Mouse (Mus musculus) midbrain, embryonic 12.5 days (tissue): Measurements from ENCODE around the gene Slc9a3r1. TPM values are rescaled to one million over a fixed set of nuclear protein-coding genes. Genes with fewer than 3 reads are reported as not detected.

Source experiments
- ATAC-seq: fragments of 200-750 bp; cut with Nextera tagmentation; 2 replicates; pipeline ENCODE4 v1.8.0; 2017; ENCODE audit warnings: low read depth, moderate TSS enrichment, moderate library complexity; ENCODE audit not compliant: low FRiP score
- H3K27ac ChIP-seq: fragments of 300-500 bp; sonication (generic); replicated peaks from 2 replicates; pipeline ENCODE4 v1.5.1; 2016; ENCODE audit warnings: mild to moderate bottlenecking
- H3K27me3 ChIP-seq: fragments of 300-500 bp; sonication (generic); 2 replicates; pipeline ENCODE4 v1.6.1; 2016; ENCODE audit warnings: mild to moderate bottlenecking
- H3K36me3 ChIP-seq: fragments of 300-500 bp; sonication (generic); 2 replicates; pipeline ENCODE4 v1.6.1; 2016
- H3K4me1 ChIP-seq: fragments of 300-500 bp; sonication (generic); 2 replicates; pipeline ENCODE4 v1.6.1; 2016
- H3K4me2 ChIP-seq: fragments of 300-500 bp; sonication (generic); replicated peaks from 2 replicates; pipeline ENCODE4 v1.6.1; 2016; ENCODE audit warnings: mild to moderate bottlenecking, moderate library complexity
- H3K4me3 ChIP-seq: fragments of 300-500 bp; sonication (generic); 2 replicates; pipeline ENCODE4 v1.5.1; 2016; ENCODE audit warnings: mild to moderate bottlenecking
- H3K9ac ChIP-seq: fragments of 300-500 bp; sonication (generic); replicated peaks from 2 replicates; pipeline ENCODE4 v1.6.1; 2016; ENCODE audit warnings: mild to moderate bottlenecking, moderate library complexity
- H3K9me3 ChIP-seq: fragments of 300-500 bp; sonication (generic); 2 replicates; pipeline ENCODE4 v1.6.1; 2016; ENCODE audit warnings: mild to moderate bottlenecking
- WGBS: fragments of 180-500 bp; shearing (Covaris S2); methylation state at CpG from one replicate; pipeline ENCODE4 v1.1.7; 2016; 5-methylcytosine and 5-hydroxymethylcytosine counted together
- polyA plus RNA-seq: library from polyadenylated mRNA; unstranded; fragments of >200 nt; fragmentation: Nextera tagmentation; extraction: Ambion mirVana; gene quantifications from 2 replicates; pipeline ENCODE4 v1.2.1, GENCODE M21; 2016

The Slc9a3r1 gene
- polyA plus RNA-seq, 1 experiment from 2014 or later, result 34.3 TPM

DNA sequence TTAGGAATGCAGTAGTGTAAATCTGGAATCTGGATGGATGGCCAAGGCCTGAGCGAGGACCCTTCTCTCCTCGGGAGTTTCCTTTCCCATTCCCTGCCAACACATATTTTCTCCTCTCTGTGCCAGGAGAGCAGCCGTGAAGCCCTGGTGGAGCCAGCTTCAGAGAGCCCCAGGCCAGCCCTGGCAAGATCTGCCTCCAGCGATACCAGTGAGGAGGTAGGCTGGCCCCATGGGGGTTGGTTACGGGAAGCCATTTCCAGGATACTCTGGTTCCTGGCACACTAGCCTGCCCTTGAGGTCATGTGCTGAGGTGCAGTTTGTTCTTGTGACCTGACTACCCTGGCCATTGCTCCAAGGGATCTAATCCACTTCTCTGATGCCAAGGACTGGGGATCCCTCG is 16.7 kb downstream of the Slc9a3r1 start:
- H3K4me1 ChIP-seq, result peaks cover 33% of the 10 kb centered on the region
- no peak for ATAC-seq
- 88% methylated on average over 6 of the region's 6 CpGs for WGBS
- no peaks in the 10 kb centered on the region for H3K36me3 ChIP-seq
- H3K27ac ChIP-seq, result no peak overlapping the region
- H3K9me3 ChIP-seq, result no peaks in the 10 kb centered on the region
- H3K4me3 ChIP-seq, result no peak overlapping the region
- H3K27me3 ChIP-seq, result peaks cover 19% of the 10 kb centered on the region
- H3K4me2 ChIP-seq, result no peak overlapping the region
- no peak overlapping the region for H3K9ac ChIP-seq

DNA sequence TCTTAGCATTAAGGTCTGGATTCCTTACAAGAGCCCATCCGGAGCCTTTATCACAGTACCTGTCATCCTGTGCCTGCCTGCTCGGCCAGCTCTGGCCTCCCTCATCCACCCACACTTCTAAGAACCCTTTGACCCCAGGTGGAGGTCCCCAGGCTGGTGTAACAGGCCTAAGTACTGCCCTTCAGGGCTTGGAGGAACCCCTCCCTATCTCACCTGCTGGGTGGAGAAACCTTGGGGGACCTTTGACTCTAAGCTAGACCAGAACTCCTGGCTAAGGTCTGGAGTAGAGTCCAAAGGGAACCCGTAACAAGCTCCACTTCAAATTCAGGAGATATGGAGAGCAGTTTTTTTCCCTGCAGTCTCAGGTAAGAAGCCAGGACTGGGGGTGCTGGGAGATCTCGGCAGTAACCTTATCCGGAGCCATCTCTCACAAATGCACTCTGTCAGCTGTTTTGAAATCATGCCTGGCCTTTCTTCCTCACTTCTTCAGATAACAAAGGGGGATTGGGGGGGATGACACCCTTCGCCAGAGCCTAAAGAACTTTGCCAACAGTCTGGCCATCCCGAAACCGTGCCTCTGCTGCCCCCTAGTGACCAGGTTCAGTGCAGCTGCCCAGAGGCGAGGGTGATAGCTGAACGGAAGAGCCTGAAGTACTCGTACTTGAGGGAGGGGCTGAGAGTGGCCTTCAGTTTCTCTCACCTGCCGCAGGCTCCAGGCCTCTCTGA is 18.9 kb downstream of the Slc9a3r1 start:
- no peak overlapping the region for H3K4me2 ChIP-seq
- H3K27ac ChIP-seq, result no peak overlapping the region
- no peaks in the 10 kb centered on the region for H3K27me3 ChIP-seq
- no peaks in the 10 kb centered on the region for H3K9me3 ChIP-seq
- H3K36me3 ChIP-seq, result no peaks in the 10 kb centered on the region
- 23% methylated on average over 12 of the region's 12 CpGs for WGBS
- no peak overlapping the region for H3K9ac ChIP-seq
- ATAC-seq, result no peak
- H3K4me1 ChIP-seq, result peaks cover 21% of the 10 kb centered on the region
- H3K4me3 ChIP-seq, result no peak overlapping the region

DNA sequence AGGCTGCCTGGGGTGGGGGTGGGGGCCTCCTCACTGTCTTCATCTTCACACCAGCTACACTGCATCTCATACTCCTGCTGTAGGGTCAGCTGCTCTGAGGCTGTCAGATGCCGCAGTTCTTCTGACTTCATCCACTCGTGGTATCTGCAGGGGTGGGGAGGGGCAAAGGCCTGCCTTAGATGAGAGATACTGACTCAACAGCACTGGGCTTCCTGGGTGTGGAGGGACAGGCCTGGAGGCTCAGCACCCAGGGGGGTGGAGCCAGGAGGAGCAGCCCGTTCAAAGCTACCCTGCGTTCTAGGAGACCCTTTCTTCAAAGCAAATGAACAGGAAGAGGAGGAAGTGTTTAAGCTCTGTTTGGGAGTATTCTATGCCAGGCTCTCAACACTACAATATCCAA is 21.8 kb downstream of the Slc9a3r1 start:
- no peak overlapping the region for H3K4me3 ChIP-seq
- H3K9me3 ChIP-seq, result no peaks in the 10 kb centered on the region
- no peak overlapping the region for H3K9ac ChIP-seq
- H3K4me2 ChIP-seq, result no peak overlapping the region
- peaks cover 16% of the 10 kb centered on the region for H3K4me1 ChIP-seq
- WGBS, result 46% methylated on average over 4 of the region's 4 CpGs
- H3K27ac ChIP-seq, result no peak overlapping the region
- no peaks in the 10 kb centered on the region for H3K36me3 ChIP-seq
- no peaks in the 10 kb centered on the region; the same call in 1 of the 2 replicates for H3K27me3 ChIP-seq
- no peak for ATAC-seq

DNA sequence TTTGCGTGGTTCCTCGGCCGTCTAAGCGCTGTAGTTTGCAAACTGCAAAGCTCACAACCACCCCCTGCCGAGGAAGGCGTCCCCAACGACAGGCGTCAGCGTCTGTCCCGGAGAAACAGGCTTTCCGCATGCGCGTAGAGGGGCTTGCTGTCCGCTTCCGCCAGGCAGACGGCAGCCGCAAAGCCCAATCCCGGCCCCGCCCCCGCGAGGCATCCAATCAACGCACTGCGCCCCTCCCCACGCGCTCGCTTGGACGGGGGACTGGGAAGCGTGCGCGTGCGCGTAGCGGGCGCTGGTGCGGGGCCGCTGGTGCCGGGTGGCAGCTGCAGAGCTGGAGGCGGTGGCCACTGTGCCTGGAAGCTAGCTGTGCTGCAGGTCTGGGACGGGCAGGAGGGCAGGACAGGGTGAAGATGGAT is 24.1 kb downstream of the Slc9a3r1 start, which contains the start of gene Tmem104:
Gene Tmem104, plus strand, starts transcription at position 264 of the 416 bp plus-strand sequence.
- Histone ChIP-seq H3K9me3 (no peaks in the 10 kb centered on the region), H3K36me3 (peaks cover 4% of the 10 kb centered on the region; the same call in 1 of the 2 replicates), H3K4me1 (peaks cover 16% of the 10 kb centered on the region), H3K9ac (peak within 1 kb of the TSS; percentile 68), H3K27me3 (no peaks in the 10 kb centered on the region; the same call in 1 of the 2 replicates), H3K4me2 (peak within 1 kb of the TSS; percentile 85), H3K27ac (peak within 1 kb of the TSS; percentile 73), H3K4me3 (peak within 1 kb of the TSS; percentile 54)
- under 1% methylated on average over 39 of the region's 39 CpGs for WGBS
- peak; percentile 95 for ATAC-seq

GRCm38 (mm10) chr11:115187693-115188092 is 24.6 kb downstream of the Slc9a3r1 start, which contains the start of gene Nat9:
TSS of gene Nat9 (minus strand) at chr11:115187859.
- Histone ChIP-seq H3K9ac (peak within 1 kb of the TSS; percentile 68), H3K27me3 (no peaks in the 10 kb centered on the region; the same call in 1 of the 2 replicates), H3K4me3 (peak within 1 kb of the TSS; percentile 54), H3K36me3 (peaks cover 4% of the 10 kb centered on the region; the same call in 1 of the 2 replicates), H3K27ac (peak within 1 kb of the TSS; percentile 73), H3K4me1 (peaks cover 16% of the 10 kb centered on the region), H3K4me2 (peak within 1 kb of the TSS; percentile 85), H3K9me3 (no peaks in the 10 kb centered on the region)
- WGBS, result 10% methylated on average over 12 of the region's 12 CpGs
- no peak; the same call in 1 of the 2 replicates for ATAC-seq

GRCm38 (mm10) chr11:115188539-115189231 is 25.5 kb downstream of the Slc9a3r1 start:
- Histone ChIP-seq H3K4me2 (peak overlapping the region; percentile 85; the same call in 1 of the 2 replicates), H3K4me3 (no peak overlapping the region), H3K4me1 (peaks cover 16% of the 10 kb centered on the region), H3K27ac (no peak overlapping the region), H3K9me3 (no peaks in the 10 kb centered on the region), H3K36me3 (peaks cover 4% of the 10 kb centered on the region; the same call in 1 of the 2 replicates), H3K9ac (no peak overlapping the region), H3K27me3 (no peaks in the 10 kb centered on the region; the same call in 1 of the 2 replicates)
- ATAC-seq, result no peak
- 92% methylated on average over 13 of the region's 13 CpGs for WGBS

- no peak for ATAC-seq
- Histone ChIP-seq H3K4me2 (no peak overlapping the region), H3K27ac (no peak overlapping the region), H3K27me3 (no peaks in the 10 kb centered on the region; the same call in 1 of the 2 replicates), H3K9ac (no peak overlapping the region), H3K36me3 (peaks cover 4% of the 10 kb centered on the region; the same call in 1 of the 2 replicates), H3K4me3 (no peak overlapping the region), H3K4me1 (peaks cover 16% of the 10 kb centered on the region), H3K9me3 (no peaks in the 10 kb centered on the region)
- WGBS, result 94% methylated on average over 6 of the region's 6 CpGs
Measured at GRCm38 (mm10) chr11:115189304-115189703, 26.2 kb downstream of the Slc9a3r1 start.

- ATAC-seq, result no peak
- Histone ChIP-seq H3K27me3 (no peaks in the 10 kb centered on the region; the same call in 1 of the 2 replicates), H3K27ac (no peak overlapping the region), H3K4me2 (no peak overlapping the region), H3K9me3 (no peaks in the 10 kb centered on the region), H3K4me3 (no peak overlapping the region), H3K9ac (no peak overlapping the region), H3K36me3 (peaks cover 7% of the 10 kb centered on the region), H3K4me1 (peaks cover 7% of the 10 kb centered on the region)
- WGBS, result 81% methylated on average over 9 of the region's 9 CpGs
Measured at GRCm38 (mm10) chr11:115192180-115192579, 29.0 kb downstream of the Slc9a3r1 start.

DNA sequence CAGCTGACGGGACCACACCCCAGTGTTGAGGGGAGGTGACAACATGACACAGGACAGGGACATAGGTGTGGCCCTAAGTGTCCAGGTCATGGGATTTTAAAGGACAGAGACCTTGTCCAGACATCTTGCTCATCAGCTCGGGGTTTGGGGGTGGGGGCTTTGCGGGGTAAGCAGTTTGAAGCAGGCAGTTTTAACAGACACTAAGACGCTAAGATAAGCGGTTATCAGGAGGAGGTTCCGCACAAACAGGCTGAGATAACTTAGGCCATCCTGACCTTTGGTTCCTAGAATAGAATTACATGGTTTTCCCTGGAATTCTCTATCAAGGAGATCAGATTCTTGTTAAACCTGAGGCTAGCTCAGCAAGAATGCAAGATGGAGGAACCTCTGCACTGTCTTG is 31.6 kb downstream of the Slc9a3r1 start:
- Histone ChIP-seq H3K27ac (no peak overlapping the region), H3K4me2 (no peak overlapping the region), H3K9ac (no peak overlapping the region), H3K36me3 (peaks cover 18% of the 10 kb centered on the region), H3K4me3 (no peak overlapping the region), H3K4me1 (no peaks in the 10 kb centered on the region), H3K27me3 (no peaks in the 10 kb centered on the region), H3K9me3 (no peaks in the 10 kb centered on the region)
- 84% methylated on average over 6 of the region's 6 CpGs for WGBS
- no peak for ATAC-seq

DNA sequence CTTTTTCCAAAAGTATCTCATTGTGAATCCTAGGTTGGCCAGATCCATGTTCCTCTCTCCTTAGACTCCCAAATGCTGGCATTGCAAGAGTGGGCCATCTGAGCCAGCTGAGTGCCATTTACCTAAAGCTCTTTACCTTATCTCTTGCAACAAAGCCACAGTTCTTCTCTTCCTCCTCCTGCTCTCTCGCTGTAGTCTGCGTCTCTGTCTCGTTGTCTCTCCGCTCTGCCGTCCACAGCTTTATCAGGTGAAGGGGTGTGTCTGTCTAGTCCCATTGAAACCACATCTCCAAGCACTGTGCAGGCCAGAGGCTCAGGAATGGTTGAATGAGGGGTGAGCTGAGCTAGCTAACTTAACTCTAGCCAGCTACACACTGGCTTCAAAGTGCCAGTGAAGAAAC is 32.8 kb downstream of the Slc9a3r1 start:
- Histone ChIP-seq H3K27me3 (no peaks in the 10 kb centered on the region), H3K4me1 (no peaks in the 10 kb centered on the region), H3K9ac (no peak overlapping the region), H3K27ac (no peak overlapping the region), H3K4me3 (no peak overlapping the region), H3K9me3 (no peaks in the 10 kb centered on the region), H3K4me2 (no peak overlapping the region), H3K36me3 (peaks cover 26% of the 10 kb centered on the region)
- 93% methylated on average over 5 of the region's 5 CpGs for WGBS
- ATAC-seq, result no peak

GRCm38 (mm10) chr11:115197558-115197957 is 34.4 kb downstream of the Slc9a3r1 start:
- Histone ChIP-seq H3K36me3 (peaks cover 34% of the 10 kb centered on the region), H3K27ac (no peak overlapping the region), H3K9me3 (no peaks in the 10 kb centered on the region), H3K4me2 (no peak overlapping the region), H3K4me3 (no peak overlapping the region), H3K4me1 (no peaks in the 10 kb centered on the region), H3K27me3 (no peaks in the 10 kb centered on the region), H3K9ac (0 out of 2 replicates have a peak overlapping the region, but pooled peaks have one; percentile 6)
- WGBS, result 84% methylated on average over 8 of the region's 8 CpGs
- no peak for ATAC-seq

DNA sequence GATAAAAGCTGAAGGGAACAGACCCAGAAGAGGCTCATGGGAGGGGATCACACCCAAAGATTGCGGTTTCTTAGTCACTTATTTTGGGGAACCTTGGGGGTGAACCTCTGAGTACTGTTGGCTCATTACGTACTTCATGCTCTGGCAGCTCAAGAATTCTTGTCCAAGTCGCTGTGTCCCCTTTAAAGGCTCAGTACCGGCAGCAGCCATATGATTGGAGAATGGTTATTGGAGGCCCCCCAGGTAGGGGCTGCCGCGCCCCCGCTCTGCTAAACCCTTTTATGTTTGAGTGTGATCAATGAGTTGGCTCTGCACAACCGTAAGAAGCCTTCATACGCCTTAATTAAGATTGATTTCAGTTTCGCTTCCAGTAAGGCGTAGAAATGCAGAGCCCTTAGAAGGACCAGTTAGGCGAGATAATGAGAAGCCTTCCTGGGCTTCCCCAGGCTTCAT is 35.8 kb downstream of the Slc9a3r1 start:
- H3K36me3 ChIP-seq, result peaks cover 34% of the 10 kb centered on the region
- 76% methylated on average over 12 of the region's 12 CpGs for WGBS
- no peaks in the 10 kb centered on the region for H3K4me1 ChIP-seq
- no peak overlapping the region for H3K9ac ChIP-seq
- H3K27me3 ChIP-seq, result no peaks in the 10 kb centered on the region
- H3K4me3 ChIP-seq, result no peak overlapping the region
- no peak for ATAC-seq
- no peak overlapping the region for H3K4me2 ChIP-seq
- no peaks in the 10 kb centered on the region for H3K9me3 ChIP-seq
- H3K27ac ChIP-seq, result no peak overlapping the region
